Mouse (Mus musculus) midbrain, embryonic 15.5 days (tissue): ENCODE data around the gene Sphk1. TPM values are rescaled to one million over a fixed set of nuclear protein-coding genes. Genes with fewer than 3 reads are reported as not detected.
"Not testable (repeated sequence)": the region's sequence is repeated elsewhere in the genome, so short reads cannot be mapped to it uniquely, and the experiment has no call there.

Experiments
- ATAC-seq: fragments of 200-750 bp; cut with Nextera tagmentation; replicated peaks from 2 replicates; pipeline ENCODE4 v1.8.0; 2017; ENCODE audit warnings: moderate TSS enrichment
- H3K27ac ChIP-seq: fragments of 300-500 bp; sonication (generic); 2 replicates; pipeline ENCODE4 v1.5.1; 2015; ENCODE audit warnings: mild to moderate bottlenecking, inconsistent platforms
- H3K27me3 ChIP-seq: fragments of 300-500 bp; sonication (generic); replicated peaks from 2 replicates; pipeline ENCODE4 v1.6.1; 2015; ENCODE audit warnings: inconsistent platforms
- H3K36me3 ChIP-seq: fragments of 300-500 bp; sonication (generic); replicated peaks from 2 replicates; pipeline ENCODE4 v1.6.1; 2015; ENCODE audit warnings: inconsistent platforms
- H3K4me1 ChIP-seq: fragments of 300-500 bp; sonication (generic); 2 replicates; pipeline ENCODE4 v1.6.1; 2015; ENCODE audit warnings: inconsistent platforms
- H3K4me2 ChIP-seq: fragments of 300-500 bp; sonication (generic); 2 replicates; pipeline ENCODE4 v1.6.1; 2015; ENCODE audit warnings: inconsistent platforms, mild to moderate bottlenecking, moderate library complexity
- H3K4me3 ChIP-seq: fragments of 300-500 bp; sonication (generic); 2 replicates; pipeline ENCODE4 v1.5.1; 2015; ENCODE audit warnings: mild to moderate bottlenecking, inconsistent platforms
- H3K9ac ChIP-seq: fragments of 300-500 bp; sonication (generic); 2 replicates; pipeline ENCODE4 v1.6.1; 2015; ENCODE audit warnings: mild to moderate bottlenecking, inconsistent platforms
- H3K9me3 ChIP-seq: fragments of 300-500 bp; sonication (generic); 2 replicates; pipeline ENCODE4 v1.6.1; 2016; ENCODE audit warnings: inconsistent platforms
- WGBS: fragments of 180-500 bp; shearing (Covaris S2); methylation state at CpG from one replicate; pipeline ENCODE4 v1.1.7; 2015; ENCODE audit warnings: mixed read lengths; 5-methylcytosine and 5-hydroxymethylcytosine counted together
- polyA plus RNA-seq: library from polyadenylated mRNA; unstranded; fragments of >200 nt; fragmentation: Nextera tagmentation; extraction: Ambion mirVana; gene quantifications from 2 replicates; pipeline ENCODE4 v1.2.1, GENCODE M21; 2015

Gene Sphk1
- 5.3 and 7.3 TPM in 2 replicates for polyA plus RNA-seq

GRCm38 (mm10) chr11:116530187-116531147 is at the start of gene Sphk1:
TSS of gene Sphk1 (plus strand) at chr11:116530925.
- Histone ChIP-seq H3K4me1 (peaks cover 37% of the 10 kb centered on the region), H3K27me3 (peaks cover 44% of the 10 kb centered on the region), H3K4me3 (peak within 1 kb of the TSS; percentile 41), H3K36me3 (no peaks in the 10 kb centered on the region), H3K9me3 (no peaks in the 10 kb centered on the region), H3K4me2 (peak within 1 kb of the TSS; percentile 91), H3K9ac (peak within 1 kb of the TSS; percentile 27), H3K27ac (no peak within 1 kb of the TSS)
- no peak for ATAC-seq
- 17% methylated on average over 11 of the region's 11 CpGs for WGBS

GRCm38 (mm10) chr11:116480975-116481374 is 49.8 kb upstream of the Sphk1 start:
- no peaks in the 10 kb centered on the region for H3K27me3 ChIP-seq
- whole genome bisulfite sequencing, result 95% methylated on average over 8 of the region's 8 CpGs
- no peak overlapping the region for H3K27ac ChIP-seq
- H3K4me3 ChIP-seq, result no peak overlapping the region
- no peak for ATAC-seq
- no peaks in the 10 kb centered on the region for H3K4me1 ChIP-seq
- no peak overlapping the region for H3K4me2 ChIP-seq
- no peak overlapping the region for H3K9ac ChIP-seq
- peaks cover 53% of the 10 kb centered on the region for H3K36me3 ChIP-seq
- no peaks in the 10 kb centered on the region for H3K9me3 ChIP-seq

GRCm38 (mm10) chr11:116481776-116482175 is 48.9 kb upstream of the Sphk1 start:
- WGBS, result 78% methylated on average over 7 of the region's 7 CpGs
- Histone ChIP-seq H3K9ac (no peak overlapping the region), H3K4me2 (no peak overlapping the region), H3K4me3 (no peak overlapping the region), H3K4me1 (no peaks in the 10 kb centered on the region), H3K27me3 (no peaks in the 10 kb centered on the region), H3K27ac (no peak overlapping the region), H3K9me3 (no peaks in the 10 kb centered on the region), H3K36me3 (peaks cover 54% of the 10 kb centered on the region)
- ATAC-seq, result no peak

- Histone ChIP-seq H3K36me3 (peaks cover 37% of the 10 kb centered on the region), H3K27me3 (no peaks in the 10 kb centered on the region), H3K27ac (no peak overlapping the region), H3K9ac (no peak overlapping the region), H3K9me3 (no peaks in the 10 kb centered on the region), H3K4me1 (peaks cover 10% of the 10 kb centered on the region), H3K4me3 (no peak overlapping the region), H3K4me2 (no peak overlapping the region)
- no peak for ATAC-seq
- WGBS, result 94% methylated on average over 8 of the region's 8 CpGs
Measured at GRCm38 (mm10) chr11:116484261-116484660, 46.5 kb upstream of the Sphk1 start.

GRCm38 (mm10) chr11:116488207-116488606 is 42.5 kb upstream of the Sphk1 start:
- Histone ChIP-seq H3K9me3 (no peaks in the 10 kb centered on the region), H3K27me3 (no peaks in the 10 kb centered on the region), H3K36me3 (peaks cover 17% of the 10 kb centered on the region; the same call in 1 of the 2 replicates), H3K4me3 (no peak overlapping the region), H3K27ac (no peak overlapping the region), H3K4me1 (peaks cover 15% of the 10 kb centered on the region), H3K9ac (no peak overlapping the region), H3K4me2 (no peak overlapping the region)
- ATAC-seq, result no peak

GRCm38 (mm10) chr11:116488693-116489375 is 41.9 kb upstream of the Sphk1 start:
- peak overlapping the region; percentile 74 for H3K4me2 ChIP-seq

GRCm38 (mm10) chr11:116489771-116490231 is 40.9 kb upstream of the Sphk1 start:
- peak overlapping the region; percentile 62 for H3K4me3 ChIP-seq
- H3K36me3 ChIP-seq, result peaks cover 10% of the 10 kb centered on the region; the same call in 1 of the 2 replicates
- H3K4me1 ChIP-seq, result peaks cover 15% of the 10 kb centered on the region
- H3K9ac ChIP-seq, result peak overlapping the region; percentile 88
- peak overlapping the region; percentile 89 for H3K27ac ChIP-seq
- ATAC-seq, result peak; percentile 71
- under 1% methylated on average over 37 of the region's 39 CpGs for WGBS
- no peaks in the 10 kb centered on the region for H3K27me3 ChIP-seq
- no peaks in the 10 kb centered on the region for H3K9me3 ChIP-seq
- peak overlapping the region; percentile 74 for H3K4me2 ChIP-seq

More at GRCm38 (mm10) chr11:116488693-116489375, 41.9 kb upstream of the Sphk1 start:
- Histone ChIP-seq H3K27me3 (no peaks in the 10 kb centered on the region), H3K27ac (no peak overlapping the region), H3K9ac (peak overlapping the region; percentile 88), H3K36me3 (peaks cover 17% of the 10 kb centered on the region; the same call in 1 of the 2 replicates), H3K4me1 (peaks cover 15% of the 10 kb centered on the region), H3K9me3 (no peaks in the 10 kb centered on the region), H3K4me3 (peak overlapping the region; percentile 62)
- 72% methylated on average over 14 of the region's 14 CpGs for WGBS
- no peak for ATAC-seq

GRCm38 (mm10) chr11:116490232-116491107 is 40.3 kb upstream of the Sphk1 start:
- H3K9me3 ChIP-seq, result no peaks in the 10 kb centered on the region
- ATAC-seq, result peak; percentile 93
- peak overlapping the region; percentile 89 for H3K27ac ChIP-seq
- H3K4me1 ChIP-seq, result peaks cover 15% of the 10 kb centered on the region
- peak overlapping the region; percentile 88 for H3K9ac ChIP-seq
- H3K36me3 ChIP-seq, result peaks cover 6% of the 10 kb centered on the region; the same call in 1 of the 2 replicates
- WGBS, result under 1% methylated on average over 60 of the region's 62 CpGs
- H3K4me3 ChIP-seq, result peak overlapping the region; percentile 62
- H3K27me3 ChIP-seq, result no peaks in the 10 kb centered on the region
- peak overlapping the region; percentile 74 for H3K4me2 ChIP-seq

GRCm38 (mm10) chr11:116491338-116491737 is 39.4 kb upstream of the Sphk1 start:
- H3K4me3 ChIP-seq, result no peak overlapping the region
- H3K4me1 ChIP-seq, result peaks cover 15% of the 10 kb centered on the region
- H3K36me3 ChIP-seq, result no peaks in the 10 kb centered on the region
- no peak overlapping the region for H3K9ac ChIP-seq
- ATAC-seq, result no peak
- H3K27ac ChIP-seq, result no peak overlapping the region
- no peak overlapping the region for H3K4me2 ChIP-seq
- no peaks in the 10 kb centered on the region for H3K9me3 ChIP-seq
- no peaks in the 10 kb centered on the region for H3K27me3 ChIP-seq
- 67% methylated on average over 6 of the region's 6 CpGs for WGBS

- H3K4me3 ChIP-seq, H3K27me3 ChIP-seq, ATAC-seq, H3K36me3 ChIP-seq, H3K9me3 ChIP-seq, H3K4me2 ChIP-seq, H3K9ac ChIP-seq, H3K27ac ChIP-seq: not testable (repeated sequence)
- peaks cover 15% of the 10 kb centered on the region for H3K4me1 ChIP-seq
- 74% methylated on average over 1 of the region's 1 CpGs for WGBS
Measured at GRCm38 (mm10) chr11:116492507-116492906, 38.2 kb upstream of the Sphk1 start.

- Histone ChIP-seq H3K4me2 (no peak overlapping the region), H3K27me3 (no peaks in the 10 kb centered on the region), H3K36me3 (no peaks in the 10 kb centered on the region), H3K9ac (no peak overlapping the region), H3K4me3 (no peak overlapping the region), H3K27ac (no peak overlapping the region), H3K9me3 (no peaks in the 10 kb centered on the region), H3K4me1 (peaks cover 15% of the 10 kb centered on the region)
- no peak for ATAC-seq
- 86% methylated on average over 5 of the region's 5 CpGs for WGBS
Measured at GRCm38 (mm10) chr11:116493191-116493590, 37.5 kb upstream of the Sphk1 start.
